Comparison of ENCODE assay signal across 14 mouse cellular contexts in genomic region chr14:73231286-73231982, GRCm38 (mm10). TPM values are rescaled to one million over a fixed set of nuclear protein-coding genes. Genes with fewer than 3 reads are reported as not detected.
A peak's percentile ranks its signal among the peaks of the same experiment; 100 is the strongest.
DNase-seq lines count a peak whose midpoint lies in the region; ATAC-seq and TF ChIP-seq lines count a peak whose summit lies in the region.
"Had no signal": no experiment of that assay in that cellular context is flagged by ENCODE, and none has a peak within 500 bp of the region (broad histone marks: within the 10 kb centered on the region; RNA-seq: fewer than 3 reads in every experiment).

No protein-coding gene starts in this region.

- no peak for ATAC-seq in midbrain, embryonic 13.5 days
- ATAC-seq in stomach, embryonic 16.5 days (ENCODE audit: insufficient read depth, low FRiP score): no peak
- ATAC-seq in CD4-positive, CD25-positive, alpha-beta regulatory T cell, adult 4 months: no peak
- ATAC-seq: liver, embryonic 12.5 days had no signal

- TF ChIP-seq CTCF in embryonic fibroblast, embryonic 13.5 days (IDR thresholded peaks at IDR 0.05; ENCODE audit: borderline replicate concordance, insufficient read depth, low read length): no peak

- no peaks in the 10 kb centered on the region for H3K9me3 ChIP-seq in midbrain, embryonic 10.5 days (replicated peaks)
- no peaks in the 10 kb centered on the region for H3K9me3 ChIP-seq in midbrain, embryonic 13.5 days
- no peaks in the 10 kb centered on the region for H3K9me3 ChIP-seq in stomach, embryonic 16.5 days (replicated peaks; ENCODE audit: control insufficient read depth, low read length)
- H3K9me3 ChIP-seq: kidney, embryonic 15.5 days; liver, embryonic 12.5 days had no signal

- H3K36me3 ChIP-seq in midbrain, embryonic 10.5 days: peaks cover 11% of the 10 kb centered on the region
- H3K36me3 ChIP-seq in midbrain, embryonic 13.5 days: no peaks in the 10 kb centered on the region
- no peaks in the 10 kb centered on the region for H3K36me3 ChIP-seq in stomach, embryonic 16.5 days (ENCODE audit: control insufficient read depth, insufficient read depth, low read length)

- intact Hi-C loops in heart, postnatal 10 days (cut with DNase I): no loop called here

- H3K4me3 ChIP-seq in midbrain, embryonic 10.5 days: no peak overlapping the region
- no peak overlapping the region for H3K4me3 ChIP-seq in midbrain, embryonic 13.5 days (replicated peaks)
- H3K4me3 ChIP-seq in embryonic fibroblast, embryonic 13.5 days (ENCODE audit: insufficient read depth, low read length): no peak overlapping the region
- H3K4me3 ChIP-seq in stomach, embryonic 16.5 days (replicated peaks; ENCODE audit: low read length): no peak overlapping the region
- H3K4me3 ChIP-seq: kidney, embryonic 15.5 days; liver, embryonic 12.5 days had no signal

- H3K27ac ChIP-seq in midbrain, embryonic 10.5 days (replicated peaks): peak overlapping the region; percentile 69
- no peak overlapping the region for H3K27ac ChIP-seq in midbrain, embryonic 13.5 days
- H3K27ac ChIP-seq in embryonic fibroblast, embryonic 13.5 days (ENCODE audit: insufficient read depth, low read length): peak overlapping the region; percentile 48
- peak overlapping the region; percentile 12; the same call in 1 of the 2 replicates for H3K27ac ChIP-seq in stomach, embryonic 16.5 days (ENCODE audit: low read length)
- H3K27ac ChIP-seq: kidney, embryonic 15.5 days; liver, embryonic 12.5 days had no signal

- no peaks in the 10 kb centered on the region for H3K27me3 ChIP-seq in midbrain, embryonic 10.5 days (ENCODE audit: low read depth, poor library complexity, severe bottlenecking)
- no peaks in the 10 kb centered on the region for H3K27me3 ChIP-seq in midbrain, embryonic 13.5 days
- H3K27me3 ChIP-seq in stomach, embryonic 16.5 days (ENCODE audit: control insufficient read depth, insufficient read depth, low read length): no peaks in the 10 kb centered on the region
- H3K27me3 ChIP-seq: CH12.LX; kidney, embryonic 15.5 days; liver, embryonic 12.5 days had no signal

- 19% methylated on average over 5 of the region's 5 CpGs for WGBS in midbrain, embryonic 10.5 days
- WGBS in midbrain, embryonic 13.5 days: 24% methylated on average over 5 of the region's 5 CpGs
- WGBS in stomach, embryonic 16.5 days: 32% methylated on average over 5 of the region's 5 CpGs

- no peak overlapping the region for H3K9ac ChIP-seq in midbrain, embryonic 13.5 days (replicated peaks)
- no peak overlapping the region for H3K9ac ChIP-seq in stomach, embryonic 16.5 days (ENCODE audit: low read length)
- H3K9ac ChIP-seq: kidney, embryonic 15.5 days; liver, embryonic 12.5 days had no signal

- no peak overlapping the region for H3K4me2 ChIP-seq in midbrain, embryonic 13.5 days (replicated peaks)
- H3K4me2 ChIP-seq in stomach, embryonic 16.5 days (ENCODE audit: low read depth, low read length): no peak overlapping the region
- H3K4me2 ChIP-seq: kidney, embryonic 15.5 days; liver, embryonic 12.5 days had no signal

- H3K4me1 ChIP-seq in midbrain, embryonic 10.5 days: peaks cover 29% of the 10 kb centered on the region
- peaks cover 22% of the 10 kb centered on the region for H3K4me1 ChIP-seq in midbrain, embryonic 13.5 days (replicated peaks)
- peaks cover 4% of the 10 kb centered on the region; the same call in 1 of the 2 replicates for H3K4me1 ChIP-seq in embryonic fibroblast, embryonic 13.5 days (ENCODE audit: control insufficient read depth, insufficient read depth, low read length)
- H3K4me1 ChIP-seq in stomach, embryonic 16.5 days (ENCODE audit: control insufficient read depth, insufficient read depth, low read length): peaks cover 33% of the 10 kb centered on the region

- peak; percentile 47 for DNase-seq in heart, adult 8-10 months (ENCODE audit: low spot score)
- no peak for DNase-seq in heart, postnatal 10 days
- DNase-seq in midbrain, embryonic 10.5 days (ENCODE audit: low spot score): no peak
- no peak for DNase-seq in frontal cortex, postnatal 10 days (ENCODE audit: low spot score in 2 of 2)
- DNase-seq: cerebellum, postnatal 10 days; right cerebral cortex, adult 18-20 months; thymus, adult 2 months had no signal

- no peak for TF ChIP-seq POLR2A in embryonic fibroblast, embryonic 13.5 days (IDR thresholded peaks at IDR 0.05; ENCODE audit: low read depth, low read length)

RNA-seq across cellular contexts. Expression of gene Lpar6, which starts 6.3 kb away (rescaled TPM):
- 1 to 10 TPM; 2.5 TPM for total RNA-seq in heart, adult 8-10 months (2022)
- 1 to 10 TPM; 4.8 TPM for total RNA-seq in heart, postnatal 10 days (2021)
- polyA plus RNA-seq in midbrain, embryonic 10.5 days (2016; fragmentation: Nextera tagmentation; extraction: Ambion mirVana): 14.9 and 15.7 TPM in 2 replicates
- 7.4 and 8.6 TPM in 2 replicates for polyA plus RNA-seq in midbrain, embryonic 13.5 days (2015; fragmentation: Nextera tagmentation; extraction: Ambion mirVana)
- 4.9 and 5.4 TPM in 2 replicates for polyA plus RNA-seq in embryonic fibroblast, embryonic 13.5 days (2011; ENCODE audit: insufficient read length, low read depth, missing spikeins)
- 13.2 and 13.8 TPM in 2 replicates for polyA plus RNA-seq in stomach, embryonic 16.5 days (2015; fragmentation: Nextera tagmentation; extraction: Ambion mirVana)
- 10 to 100 TPM; 40.4 to 41.5 TPM for polyA plus RNA-seq in CD4-positive, CD25-positive, alpha-beta regulatory T cell, adult 4 months (2017; shearing (Covaris generic))
